Mouse (Mus musculus): Measurements from ENCODE around the gene Sppl2b.

- TF ChIP-seq CTCF (conservative IDR thresholded peaks at IDR 0.05; ENCODE audit: insufficient read depth, insufficient read length, low read depth, low read length) (no peak), POLR2A (IDR thresholded peaks at IDR 0.05; ENCODE audit: low read depth, low read length) (no peak)
Observed at GRCm38 (mm10) chr10:80808985-80809632, 46.0 kb upstream of the Sppl2b start.
